Mouse (Mus musculus): ENCODE results near the gene Nme2.
"Not testable (repeated sequence)": the region's sequence is repeated elsewhere in the genome, so short reads cannot be mapped to it uniquely, and the experiment has no call there.

Nme2 gene

DNA sequence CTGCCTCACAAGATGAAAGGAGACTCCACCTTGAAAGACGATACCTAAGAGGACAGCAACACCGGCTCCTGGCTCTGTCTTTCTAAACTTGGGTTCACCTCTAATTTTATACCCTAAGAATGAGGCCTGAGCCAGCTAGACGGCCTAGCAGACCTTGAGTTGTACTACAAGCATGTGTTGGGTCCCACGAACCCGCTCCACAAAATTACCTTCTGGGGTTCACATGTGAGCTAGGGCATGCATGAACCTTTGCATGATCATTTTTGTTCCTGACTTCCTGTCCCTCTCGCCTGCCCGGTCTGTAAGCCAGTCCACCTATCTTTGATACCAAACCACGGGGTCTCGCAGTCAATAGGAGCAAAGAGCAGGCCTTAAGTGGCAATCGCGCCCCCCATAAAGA, 11.3 kb upstream of the Nme2 start:
- in situ Hi-C loops (cut with MboI, MseI): no loop called here

DNA sequence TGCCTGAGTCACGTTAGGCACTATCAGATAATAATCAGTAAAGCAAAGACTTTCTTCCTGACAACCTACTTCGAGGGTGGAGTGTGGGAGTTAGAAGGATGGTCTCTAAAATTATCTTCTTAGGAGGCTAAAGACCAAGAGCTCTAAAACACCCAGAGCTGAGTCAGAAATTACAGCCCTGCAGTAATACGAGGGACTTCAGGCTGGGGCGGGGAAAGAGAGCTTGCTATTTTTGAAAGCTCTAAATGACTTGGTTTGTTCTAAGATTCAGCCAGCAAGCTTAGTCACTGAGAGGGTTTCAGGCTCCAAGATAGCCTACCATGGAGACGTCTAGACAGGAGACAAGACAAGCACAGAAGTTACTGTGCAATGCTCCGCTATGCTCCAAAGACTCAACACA, 9.3 kb upstream of the Nme2 start:
- in situ Hi-C loops (cut with MboI, MseI): no loop called here

- in situ Hi-C loops (cut with MboI, MseI): no loop called here
These were observed 7.0 kb upstream of the Nme2 start for GRCm38 (mm10) chr11:93963013-93963412.

DNA sequence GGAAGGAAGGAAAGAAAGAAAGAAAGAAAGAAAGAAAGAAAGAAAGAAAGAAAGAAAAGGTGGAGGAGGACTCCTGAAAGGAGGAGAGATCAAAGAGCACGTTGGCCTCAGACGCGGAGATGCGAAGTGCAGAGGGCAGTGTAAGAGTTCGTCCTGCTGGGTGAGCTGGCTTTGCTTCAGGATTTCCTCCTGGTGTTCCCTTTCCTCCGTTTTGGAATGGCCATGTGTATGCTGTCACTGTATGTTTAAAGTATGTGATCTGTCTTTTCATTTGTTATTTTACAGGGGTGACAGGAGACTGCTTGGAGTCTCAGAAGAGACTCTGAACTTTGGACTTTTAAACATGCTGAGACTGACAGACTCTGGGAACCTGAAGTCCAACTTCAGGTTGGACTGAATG, 5.4 kb upstream of the Nme2 start:
- in situ Hi-C loops (cut with MboI, MseI): no loop called here

DNA sequence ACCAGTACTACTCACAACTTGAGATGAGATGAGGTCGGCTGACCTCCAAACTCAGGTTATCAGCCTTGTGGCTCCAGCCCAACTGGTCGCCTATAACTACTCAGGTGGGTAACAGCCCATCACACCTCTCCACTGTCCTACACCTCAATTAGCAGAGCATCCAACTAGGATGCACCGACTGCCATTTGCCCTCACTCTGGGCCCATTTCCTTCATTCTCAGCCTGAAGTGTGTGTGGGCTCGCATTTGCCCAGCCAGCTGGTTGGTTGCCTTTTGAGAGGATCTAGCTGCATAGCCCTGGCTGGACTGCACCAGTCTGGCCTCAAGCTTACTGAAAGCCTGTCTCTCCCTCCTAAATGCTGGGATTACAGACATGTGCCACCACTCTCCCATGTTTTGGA, 1.7 kb upstream of the Nme2 start:
- in situ Hi-C loops (cut with MboI, MseI): no loop called here

DNA sequence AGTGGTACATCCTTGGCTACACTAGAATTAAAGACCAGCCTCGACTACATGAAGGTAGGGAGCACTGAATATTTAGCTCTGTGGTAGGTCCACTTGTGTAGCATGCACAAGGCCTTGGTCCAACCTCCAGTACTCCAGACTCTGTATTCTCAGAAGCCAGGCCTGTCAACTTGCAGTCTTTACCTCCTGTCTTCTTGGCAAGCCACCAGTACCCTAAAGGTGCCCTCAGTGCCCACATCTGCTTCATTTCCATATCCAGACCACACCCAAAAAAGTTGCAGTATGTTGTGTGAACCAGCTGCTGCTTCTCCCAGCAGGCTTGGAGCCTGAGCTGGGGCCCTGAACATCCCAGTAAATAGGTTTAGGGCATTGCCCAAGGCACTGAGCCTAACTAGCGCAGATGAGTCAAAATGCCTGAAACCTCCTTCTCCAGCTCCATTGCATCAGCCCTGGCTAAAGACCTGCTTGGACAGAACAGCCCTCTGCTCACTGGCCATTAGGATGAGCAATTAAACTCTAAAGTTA, 1.0 kb upstream of the Nme2 start:
- in situ Hi-C loops (cut with MboI, MseI): no loop called here

DNA sequence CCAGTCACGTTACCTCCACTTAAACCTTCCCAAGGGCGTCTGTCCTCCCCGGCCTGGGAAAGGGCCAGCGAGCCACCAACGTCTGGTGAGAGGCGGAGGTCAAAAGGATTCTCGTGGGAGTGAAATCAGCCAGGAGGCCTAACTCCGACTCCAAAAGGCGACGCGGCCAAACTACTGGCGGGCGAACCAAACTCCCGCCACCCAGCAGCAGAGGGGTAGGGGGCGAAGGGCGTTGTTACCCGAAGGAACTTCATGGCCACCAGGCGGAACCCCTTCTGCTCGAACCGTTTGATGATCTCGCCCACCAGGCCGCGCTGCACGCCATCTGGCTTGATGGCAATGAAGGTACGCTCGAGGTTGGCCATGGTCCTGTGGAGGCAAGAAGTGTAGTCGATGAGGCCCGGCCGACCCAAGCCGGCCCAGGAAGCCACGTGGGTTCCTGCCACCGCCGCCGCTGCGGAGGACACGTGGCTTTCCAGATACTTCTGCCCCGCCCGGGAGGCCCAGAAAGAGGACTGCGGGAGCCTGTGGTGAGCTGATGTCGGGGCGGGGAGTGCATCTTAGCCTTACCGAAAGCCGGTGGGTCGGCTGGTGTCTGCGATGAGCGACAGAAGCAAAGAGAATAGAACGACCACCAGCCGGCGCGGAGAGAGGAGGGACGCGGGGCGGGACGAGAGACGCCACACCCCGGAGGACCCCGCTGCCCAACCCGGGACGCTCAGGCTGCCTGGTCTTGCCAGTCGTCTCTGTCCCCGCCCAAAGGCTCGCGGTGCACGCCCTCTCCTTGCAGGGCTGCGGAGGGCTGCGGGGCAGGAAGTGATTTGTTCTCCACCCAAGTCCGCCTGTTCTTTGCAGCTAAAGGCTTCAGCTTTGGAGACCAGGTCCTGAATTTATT, 556 bp downstream of the Nme2 start:
- in situ Hi-C loops (cut with MboI, MseI): no loop called here

DNA sequence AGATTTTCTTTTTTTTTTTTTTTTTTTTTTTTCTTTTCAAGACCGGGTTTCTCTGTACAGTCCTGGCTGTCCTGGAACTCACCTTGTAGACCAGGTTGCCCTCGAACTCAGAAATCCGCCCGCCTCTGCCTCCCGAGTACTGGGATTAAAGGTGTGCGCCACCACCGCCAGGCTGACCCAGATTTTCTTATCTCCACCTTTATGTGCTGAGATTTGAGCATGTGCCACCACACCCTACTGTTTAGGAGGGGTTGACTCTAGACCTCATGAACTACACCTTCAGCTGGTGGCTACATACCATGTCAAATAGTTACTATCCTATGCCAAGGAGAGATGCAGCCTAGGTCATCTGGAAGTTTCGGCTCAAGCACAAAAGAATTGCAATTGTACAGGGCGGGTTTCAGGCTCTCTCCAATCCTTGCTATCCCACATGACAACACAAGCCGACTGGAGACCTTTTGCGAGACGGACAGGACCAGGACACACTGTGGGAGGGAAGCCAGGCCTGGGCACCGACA, 1.3 kb downstream of the Nme2 start:
- in situ Hi-C loops (cut with MboI, MseI): no loop called here

DNA sequence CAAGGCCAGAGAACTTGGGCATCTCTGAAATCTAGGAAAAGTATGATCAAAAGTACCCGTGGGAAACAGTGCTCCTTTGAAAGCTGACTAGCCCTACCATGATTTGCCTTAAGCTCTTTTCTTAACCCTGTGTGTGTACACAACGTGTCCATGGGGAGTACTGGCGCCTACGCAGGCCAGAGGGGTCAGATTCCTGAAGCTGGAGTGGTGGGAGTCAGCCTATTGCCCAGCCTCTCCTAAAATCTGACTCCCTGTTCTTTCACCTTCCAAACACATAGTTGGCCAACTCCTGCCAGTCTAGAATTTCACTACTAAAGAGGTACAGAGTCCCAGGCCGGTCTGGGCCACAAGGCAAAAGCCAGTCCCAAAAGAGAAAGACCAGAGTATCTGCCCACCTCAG, 3.7 kb downstream of the Nme2 start:
- in situ Hi-C loops (cut with MboI, MseI): no loop called here

- in situ Hi-C loops (cut with MboI, MseI): no loop called here
These were observed 6.0 kb downstream of the Nme2 start for GRCm38 (mm10) chr11:93950045-93950444.

GRCm38 (mm10) chr11:93948887-93949567, 7.0 kb downstream of the Nme2 start:
- in situ Hi-C loops (cut with MboI, MseI): loop anchor here (5.0 kb wide), 1 partner anchor 52 kb away; no protein-coding TSS in a partner anchor

- in situ Hi-C loops (cut with MboI, MseI): loop anchor here (5.0 kb wide), 1 partner anchor 48 kb away; no protein-coding TSS in a partner anchor
These were observed 11.1 kb downstream of the Nme2 start for GRCm38 (mm10) chr11:93944986-93945385.

DNA sequence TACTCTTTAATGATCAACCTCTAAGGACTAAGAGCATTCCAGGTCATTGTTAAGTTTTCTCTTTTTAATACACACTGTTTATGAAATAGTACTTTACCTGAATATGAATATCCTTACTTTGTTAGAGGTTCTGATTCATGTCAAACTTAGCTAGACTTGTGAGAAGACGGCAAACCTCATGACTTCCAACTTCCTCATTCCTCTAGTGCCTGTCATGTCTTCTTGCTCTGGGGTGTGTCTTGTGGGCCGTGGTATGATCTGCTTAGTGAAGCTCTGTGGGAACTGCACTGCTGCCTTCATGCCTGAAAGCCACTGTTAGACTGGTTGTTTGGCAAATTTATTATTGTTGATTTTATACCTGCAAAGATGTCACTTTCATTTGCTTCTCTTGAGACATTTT, 15.2 kb downstream of the Nme2 start:
- in situ Hi-C loops (cut with MboI, MseI): no loop called here

DNA sequence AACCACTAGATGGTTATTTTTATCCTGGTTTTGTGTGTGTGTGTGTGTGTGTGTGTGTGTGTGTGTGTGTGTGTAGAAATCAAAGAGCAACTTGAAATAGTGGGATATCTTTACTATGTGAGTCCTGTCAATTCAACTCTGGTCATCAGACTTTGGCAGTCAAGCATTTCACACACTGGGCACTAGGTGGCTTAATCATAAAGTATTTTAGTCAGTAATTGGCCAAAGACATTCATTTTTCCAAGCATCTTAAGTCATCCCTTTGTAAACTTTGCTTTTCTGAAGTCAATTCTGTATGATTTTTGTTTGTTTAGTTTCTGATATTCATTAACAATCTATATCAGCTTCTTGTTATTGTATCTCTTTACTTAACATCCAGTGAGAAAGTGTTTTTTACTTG, 27.0 kb downstream of the Nme2 start:
- in situ Hi-C loops (cut with MboI, MseI): no loop called here

GRCm38 (mm10) chr11:93915019-93915418, 41.0 kb downstream of the Nme2 start:
- in situ Hi-C loops (cut with MboI, MseI): not testable (repeated sequence)

- in situ Hi-C loops (cut with MboI, MseI): no loop called here
These were observed 44.5 kb downstream of the Nme2 start for GRCm38 (mm10) chr11:93911603-93912002.

GRCm38 (mm10) chr11:93908829-93909228, 47.2 kb downstream of the Nme2 start:
- in situ Hi-C loops (cut with MboI, MseI): no loop called here

- in situ Hi-C loops (cut with MboI, MseI): no loop called here
These were observed 48.2 kb downstream of the Nme2 start for GRCm38 (mm10) chr11:93907839-93908238.

GRCm38 (mm10) chr11:93906834-93907233, 49.2 kb downstream of the Nme2 start:
- in situ Hi-C loops (cut with MboI, MseI): no loop called here
